Mouse (Mus musculus): Measurements from ENCODE around the gene Nol9.

Gene Nol9

DNA sequence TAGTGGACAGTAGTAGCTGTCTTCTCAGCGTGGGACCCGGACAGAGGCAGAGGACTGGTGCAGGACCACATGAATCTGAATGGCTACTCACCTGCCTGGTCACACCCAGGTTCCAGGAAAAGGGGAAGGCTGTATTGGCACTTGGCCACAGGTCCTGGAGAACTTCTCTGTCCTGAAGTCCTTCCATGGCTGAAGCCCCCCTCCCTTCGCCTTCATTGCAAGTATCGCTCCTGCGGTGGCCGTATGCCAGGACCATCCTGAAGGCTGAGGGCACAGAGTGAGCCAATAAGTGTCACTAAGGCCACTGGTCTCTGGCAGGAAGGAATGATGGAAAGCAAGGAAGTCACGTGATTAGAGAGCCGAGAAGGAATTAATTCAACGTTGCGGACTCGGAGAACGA lies 55.1 kb downstream of the Nol9 start:
- no peak for DNase-seq

DNA sequence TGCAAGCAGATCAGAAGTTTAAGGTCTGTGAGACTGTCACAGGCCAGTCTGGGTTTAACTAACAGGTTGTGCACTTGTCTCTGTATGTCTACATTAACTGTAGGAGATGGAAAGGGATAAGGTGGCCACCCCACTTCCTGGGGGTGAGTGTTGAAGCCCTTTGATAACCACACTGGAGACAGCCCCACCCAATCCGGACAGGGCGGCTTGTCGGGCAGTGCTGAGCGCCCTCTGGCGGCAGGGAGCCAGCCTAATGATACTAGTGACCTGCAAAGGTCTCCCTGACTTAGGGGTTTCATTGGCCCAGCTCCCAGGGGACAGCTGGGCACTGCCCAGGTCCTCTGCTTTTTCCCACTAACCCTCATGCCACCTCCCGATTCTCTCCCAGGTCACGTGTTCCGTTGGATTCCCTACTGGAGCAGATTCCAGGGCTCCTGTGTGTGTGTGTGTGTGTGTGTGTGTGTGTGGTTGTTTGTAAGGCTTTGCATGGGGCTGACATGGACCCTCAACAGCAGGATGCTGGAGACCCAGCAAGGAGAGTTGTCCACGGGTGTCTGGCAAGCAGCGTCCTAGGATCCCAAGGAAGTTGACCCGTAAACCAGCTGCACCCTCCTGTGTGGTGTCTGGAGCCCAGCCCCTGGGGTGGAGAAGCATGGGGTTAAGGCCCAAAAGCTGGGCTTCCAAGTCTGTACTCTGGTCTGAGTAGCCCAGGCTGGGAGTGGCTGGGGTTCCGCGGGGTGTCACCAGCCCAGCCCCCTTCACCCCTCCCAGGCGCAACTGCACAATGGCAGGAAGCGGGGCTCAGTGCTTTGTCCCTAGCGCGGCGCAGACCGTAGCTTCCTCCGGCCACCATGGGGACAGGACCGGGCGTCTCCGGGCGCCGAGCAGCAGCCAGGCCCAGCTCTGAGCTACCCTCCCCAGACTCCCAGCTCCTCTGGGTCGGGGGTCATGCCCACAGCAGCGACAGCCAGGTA lies 57.1 kb downstream of the Nol9 start:
- peak; percentile 92 for DNase-seq

DNA sequence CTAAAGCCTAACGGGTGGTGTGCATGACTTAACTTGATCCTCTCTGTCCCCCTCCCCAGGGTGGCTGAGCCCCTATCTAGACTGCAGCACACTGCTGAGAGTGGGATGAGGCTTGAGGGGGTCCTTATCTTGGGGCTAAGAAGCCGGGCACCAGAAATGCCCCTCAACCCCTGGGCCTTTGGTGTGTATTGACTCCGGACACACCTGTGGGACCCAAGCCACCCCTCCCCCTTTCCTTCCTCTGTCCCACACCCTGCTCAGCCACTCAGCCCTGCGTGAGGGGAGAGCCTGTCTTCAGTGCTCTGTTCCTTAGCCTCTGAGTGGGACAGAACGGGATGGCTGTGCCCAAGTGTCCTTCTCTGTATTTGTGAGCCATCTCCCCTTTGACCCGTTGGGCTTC lies 57.8 kb downstream of the Nol9 start:
- peak; percentile 60 for DNase-seq

DNA sequence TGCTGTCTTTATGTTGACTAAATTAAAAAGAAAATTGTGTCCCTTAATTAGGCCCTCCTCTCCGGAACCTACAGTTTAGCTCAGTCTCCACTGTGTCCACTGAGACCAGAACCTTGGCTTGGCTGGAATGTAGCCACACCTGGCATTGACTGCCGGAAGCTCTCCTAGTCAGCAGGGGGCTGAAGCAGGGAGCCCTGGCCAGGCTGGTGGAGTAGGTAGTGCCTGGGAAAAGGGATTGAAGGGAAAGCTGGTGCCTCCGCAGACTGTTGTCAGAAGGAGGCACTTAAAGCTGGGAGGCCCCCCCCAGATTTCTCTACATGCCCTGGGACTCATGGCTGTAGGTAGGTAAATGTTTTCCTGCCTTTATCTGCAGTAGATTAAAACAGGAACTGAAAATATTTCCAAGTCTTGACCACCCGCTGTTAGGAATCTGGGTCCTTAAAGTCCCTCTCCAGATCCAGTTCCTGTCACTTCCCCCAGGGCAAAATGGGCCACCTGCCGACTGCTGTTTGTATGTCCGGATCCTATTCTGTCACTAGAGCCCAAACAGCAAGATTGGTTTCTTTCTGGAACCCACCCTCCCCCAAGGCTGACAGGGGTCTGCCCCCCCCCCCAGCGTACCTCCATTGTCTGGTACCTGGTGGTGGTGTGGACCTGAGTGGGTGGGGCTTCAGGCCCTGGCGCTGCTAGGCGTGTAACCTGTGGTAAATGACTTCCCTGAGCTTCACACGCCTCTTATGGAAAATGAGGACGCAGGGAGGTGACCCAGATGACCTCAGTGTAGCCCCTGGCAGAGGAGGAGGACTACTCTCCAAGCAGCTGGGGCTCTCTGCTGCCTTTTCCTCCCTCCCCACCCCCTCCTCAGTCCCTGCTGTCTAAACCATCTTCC lies 59.0 kb downstream of the Nol9 start:
- DNase-seq, result peak; percentile 58

DNA sequence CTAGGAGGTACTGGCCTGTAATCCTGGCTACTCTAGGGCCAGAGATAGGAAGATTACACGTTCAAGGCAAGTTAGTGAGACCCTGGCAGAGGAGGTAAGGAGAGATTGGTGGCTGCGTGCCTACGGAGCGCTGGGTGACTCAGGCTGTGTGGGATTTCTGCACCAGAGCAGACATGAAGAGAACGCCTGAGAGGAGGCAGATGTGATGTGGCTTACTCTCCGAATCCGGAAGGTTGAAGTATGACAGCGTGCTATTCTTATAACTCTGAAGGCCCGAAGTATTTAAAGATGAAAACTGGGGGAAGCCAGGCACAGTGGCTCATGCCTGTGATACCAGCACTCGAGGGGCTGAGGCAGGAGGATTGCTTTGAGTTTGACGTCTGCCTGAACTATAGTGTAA lies 61.4 kb downstream of the Nol9 start:
- DNase-seq, result no peak

DNA sequence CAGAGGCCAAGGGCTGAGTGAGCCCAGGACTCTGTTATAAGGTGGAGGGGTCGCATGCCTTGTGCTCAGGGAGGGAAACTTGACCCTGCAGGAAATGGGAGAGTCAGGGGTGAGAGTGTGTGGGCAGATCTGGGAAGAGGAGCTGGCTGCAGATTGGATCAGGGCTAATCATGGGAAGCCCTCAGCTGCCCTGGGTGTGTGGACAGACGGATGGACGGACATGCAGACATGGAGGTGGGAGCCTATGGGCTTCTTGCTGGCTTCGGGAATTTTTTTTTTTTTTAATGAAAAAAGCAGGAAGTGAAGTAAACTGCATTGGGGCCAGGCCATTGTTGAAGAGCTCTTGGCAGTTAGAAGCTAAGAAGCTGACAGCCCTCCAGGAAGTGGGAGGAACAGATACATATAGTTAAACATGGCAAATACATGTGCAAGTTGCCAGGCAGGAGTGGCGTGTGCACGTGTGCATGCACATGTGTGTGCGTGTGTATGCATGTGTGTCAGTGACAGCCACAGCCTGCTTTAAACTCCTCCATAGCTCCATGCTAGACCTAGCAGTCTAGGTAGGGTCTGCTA lies 62.0 kb downstream of the Nol9 start:
- DNase-seq, result peak; percentile 32

DNA sequence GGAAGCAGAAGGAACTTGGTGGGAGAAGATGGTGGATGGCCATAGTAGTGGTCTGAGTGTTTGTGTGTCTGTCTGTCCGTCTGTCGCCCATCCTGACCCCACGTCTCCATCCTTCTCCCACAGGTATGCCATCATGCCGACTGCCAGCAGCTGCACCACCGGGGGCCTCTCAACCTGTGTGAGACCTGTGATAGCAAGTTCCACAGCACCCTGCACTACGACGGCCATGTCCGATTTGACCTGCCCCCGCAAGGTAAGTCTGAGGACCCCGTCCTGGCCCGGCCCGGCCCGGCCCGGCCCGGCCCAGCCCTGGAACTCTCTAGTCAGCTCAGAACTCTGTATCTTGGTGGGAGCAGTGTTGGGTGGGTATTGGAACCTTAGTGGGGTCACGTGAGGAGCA lies 62.8 kb downstream of the Nol9 start:
- no peak for DNase-seq

DNA sequence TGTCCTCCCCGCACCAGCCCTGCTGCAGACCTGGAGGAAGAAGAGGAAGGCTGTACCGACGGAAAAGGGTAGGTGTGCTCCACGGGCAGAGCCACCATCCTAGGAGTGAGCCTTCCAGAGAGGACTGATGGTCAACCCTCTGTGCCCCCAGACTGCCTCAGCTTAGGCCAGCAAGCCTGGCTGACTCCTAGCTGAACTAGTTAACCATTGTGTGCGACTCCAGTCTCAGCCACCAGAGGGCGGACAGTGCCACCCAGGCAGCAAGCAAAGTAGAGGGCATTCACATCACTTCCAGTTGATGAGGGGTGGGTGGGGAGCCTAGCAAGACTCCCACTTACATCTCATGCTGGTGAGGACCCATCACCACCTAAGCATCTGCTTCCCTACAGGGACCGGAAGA lies 63.9 kb downstream of the Nol9 start:
- DNase-seq, result peak; percentile 91

DNA sequence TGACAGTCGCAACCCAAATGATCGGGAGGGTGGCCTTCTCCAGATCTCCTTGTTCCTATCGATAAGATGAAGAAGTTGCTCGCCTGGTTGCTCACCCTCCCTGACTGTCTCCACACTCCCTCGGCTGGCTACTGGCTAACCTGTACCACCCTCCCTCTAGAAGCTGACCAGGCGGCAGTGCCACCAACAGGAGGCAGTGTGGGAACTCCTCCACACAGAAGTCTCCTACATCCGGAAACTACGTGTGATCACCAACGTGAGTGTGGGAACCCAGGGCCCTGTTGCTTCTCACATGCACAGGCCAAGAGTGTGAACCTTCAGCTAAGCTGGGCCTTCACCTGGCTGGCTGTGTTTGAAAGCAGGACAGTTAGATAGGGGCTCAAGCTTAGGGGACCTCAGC lies 67.6 kb downstream of the Nol9 start:
- DNase-seq, result peak; percentile 52

DNA sequence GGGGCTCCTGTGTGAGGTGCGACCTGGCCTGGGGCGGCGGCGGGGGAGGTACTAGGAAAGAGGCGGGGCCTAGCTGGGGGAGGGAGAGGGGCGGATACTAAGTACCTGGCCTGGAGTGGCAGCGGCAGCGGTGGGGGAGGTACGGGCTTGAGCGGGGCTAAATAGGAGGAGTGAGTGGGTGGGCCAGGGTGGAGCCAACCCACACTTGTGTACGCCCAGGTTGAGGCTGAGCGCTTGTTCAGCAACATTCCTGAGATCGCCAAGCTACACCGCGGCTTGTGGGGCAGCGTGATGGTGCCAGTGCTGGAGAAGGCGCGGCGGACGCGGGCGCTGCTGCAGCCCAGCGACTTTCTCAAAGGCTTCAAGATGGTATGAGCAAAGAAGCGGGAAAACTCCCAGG lies 68.4 kb downstream of the Nol9 start:
- DNase-seq, result peak; percentile 91

DNA sequence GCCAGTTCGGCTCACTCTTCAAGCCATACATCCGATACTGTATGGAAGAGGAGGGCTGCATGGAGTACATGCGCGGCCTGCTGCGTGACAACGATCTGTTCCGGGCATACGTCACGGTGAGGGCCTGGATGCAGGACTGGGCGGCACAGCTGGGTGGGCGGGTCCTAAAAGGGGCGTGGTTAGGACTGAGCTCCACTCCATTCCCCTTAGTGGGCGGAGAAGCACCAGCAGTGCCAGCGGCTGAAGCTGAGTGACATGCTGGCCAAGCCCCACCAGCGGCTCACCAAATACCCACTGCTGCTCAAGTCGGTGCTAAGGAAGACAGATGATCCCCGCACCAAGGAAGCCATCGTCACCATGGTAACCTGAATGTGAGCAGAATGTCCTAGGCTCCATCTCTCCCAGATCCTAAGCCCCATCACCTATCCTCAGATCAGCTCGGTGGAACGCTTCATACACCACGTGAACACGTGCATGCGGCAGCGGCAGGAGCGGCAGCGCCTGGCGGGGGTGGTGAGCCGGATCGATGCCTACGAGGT lies 68.9 kb downstream of the Nol9 start:
- DNase-seq, result peak; percentile 92

DNA sequence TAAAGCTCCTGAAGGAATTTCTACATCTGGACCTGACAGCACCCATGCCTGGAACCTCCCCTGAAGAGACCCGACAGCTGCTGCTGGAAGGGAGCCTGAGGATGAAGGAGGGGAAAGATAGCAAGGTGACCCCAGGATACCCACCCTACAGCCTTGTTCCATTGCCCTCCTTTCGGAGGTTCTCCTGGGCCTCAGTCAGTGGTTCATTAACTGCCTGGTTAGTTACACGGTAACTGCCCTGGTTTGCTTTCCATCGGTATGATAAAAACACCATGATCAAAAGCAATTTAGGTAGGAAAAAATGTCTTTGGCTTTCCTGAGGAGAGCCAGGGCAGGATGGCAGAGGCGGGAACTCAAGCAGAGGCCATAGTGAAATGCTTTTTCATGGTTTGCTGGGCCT lies 69.6 kb downstream of the Nol9 start:
- DNase-seq, result no peak

DNA sequence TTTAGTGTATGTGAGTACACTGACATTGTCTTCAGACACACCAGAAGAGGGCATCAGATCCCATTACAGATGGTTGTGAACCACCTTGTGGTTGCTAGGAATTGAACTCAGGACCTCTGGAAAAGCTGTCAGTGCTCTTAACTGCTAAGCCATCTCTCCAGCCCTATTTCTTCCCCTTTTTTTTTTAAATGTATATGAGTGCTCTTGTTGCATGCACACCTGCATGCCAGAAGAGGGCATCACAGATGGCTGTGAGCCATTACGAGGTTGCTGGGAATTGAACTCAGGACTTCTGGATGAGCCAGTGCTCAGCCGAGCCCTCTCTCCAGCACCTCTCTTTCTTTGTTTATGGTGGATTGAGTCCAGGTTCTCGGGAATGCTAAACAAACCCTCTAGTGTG lies 70.4 kb downstream of the Nol9 start:
- no peak for DNase-seq

DNA sequence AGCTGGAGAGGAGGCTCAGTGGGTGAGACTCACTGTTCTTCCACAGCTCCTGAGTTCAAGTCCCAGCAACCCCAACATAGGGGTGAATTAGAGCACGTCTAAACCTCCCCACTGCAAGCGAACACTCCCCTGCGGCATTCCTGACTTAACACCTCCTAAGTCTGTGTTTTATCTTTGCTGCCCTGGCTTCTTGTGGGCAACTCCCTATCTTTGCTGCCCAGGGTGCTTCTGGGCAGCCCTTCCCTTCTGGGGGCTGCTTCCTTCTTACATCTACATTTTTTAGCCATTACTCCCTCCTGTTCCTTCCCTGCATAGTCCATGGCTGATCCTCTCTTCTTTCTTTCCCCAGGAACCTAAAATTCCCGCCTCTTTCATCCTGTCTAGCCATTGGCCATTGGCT lies 71.6 kb downstream of the Nol9 start:
- DNase-seq, result no peak

All from kidney, postnatal 10 days (tissue).